Mouse (Mus musculus) frontal cortex, postnatal 14 days (tissue): ENCODE data around the gene Akap6.

Experiments
- DNase-seq, 2 experiments: peaks; one replicate each; pipeline ENCODE4 v3.0.0; 2022; ENCODE audit warnings: low spot score in 2 of 2

Gene Akap6

GRCm38 (mm10) chr12:52781066-52781465 lies 81.9 kb downstream of the Akap6 start:
- no peak for DNase-seq

GRCm38 (mm10) chr12:52782902-52783441 lies 83.8 kb downstream of the Akap6 start:
- no peak for DNase-seq

- DNase-seq = no peak
These were observed 86.0 kb downstream of the Akap6 start for GRCm38 (mm10) chr12:52785217-52785616.

GRCm38 (mm10) chr12:52790350-52790768 lies 91.2 kb downstream of the Akap6 start:
- DNase-seq = no peak

GRCm38 (mm10) chr12:52794131-52794530 lies 94.9 kb downstream of the Akap6 start:
- DNase-seq = no peak

GRCm38 (mm10) chr12:52795551-52796470 lies 96.6 kb downstream of the Akap6 start:
- no peak for DNase-seq

GRCm38 (mm10) chr12:52796471-52796795 lies 97.2 kb downstream of the Akap6 start:
- DNase-seq = no peak

- no peak for DNase-seq
These were observed 100.5 kb downstream of the Akap6 start for GRCm38 (mm10) chr12:52799717-52800116.

- DNase-seq = no peak
These were observed 107.1 kb downstream of the Akap6 start for GRCm38 (mm10) chr12:52806273-52806672.

GRCm38 (mm10) chr12:52818588-52818987 lies 119.4 kb downstream of the Akap6 start:
- DNase-seq = peak; percentile 17 to 19

GRCm38 (mm10) chr12:52824774-52825173 lies 125.6 kb downstream of the Akap6 start:
- no peak for DNase-seq

- no peak for DNase-seq
These were observed 130.0 kb downstream of the Akap6 start for GRCm38 (mm10) chr12:52828944-52829736.

GRCm38 (mm10) chr12:52831782-52832181 lies 132.6 kb downstream of the Akap6 start:
- no peak for DNase-seq

- peak in 1 of 2 experiments; percentile 64 for DNase-seq
These were observed 133.0 kb downstream of the Akap6 start for GRCm38 (mm10) chr12:52832230-52832629.

GRCm38 (mm10) chr12:52833141-52833540 lies 134.0 kb downstream of the Akap6 start:
- DNase-seq = no peak

- DNase-seq = no peak
These were observed 134.9 kb downstream of the Akap6 start for GRCm38 (mm10) chr12:52834074-52834473.

GRCm38 (mm10) chr12:52834781-52835279 lies 135.6 kb downstream of the Akap6 start:
- no peak for DNase-seq

GRCm38 (mm10) chr12:52835291-52835742 lies 136.1 kb downstream of the Akap6 start:
- no peak for DNase-seq

GRCm38 (mm10) chr12:52835914-52836546 lies 136.8 kb downstream of the Akap6 start:
- no peak for DNase-seq

GRCm38 (mm10) chr12:52845982-52846381 lies 146.8 kb downstream of the Akap6 start:
- no peak for DNase-seq

- no peak for DNase-seq
These were observed 147.8 kb downstream of the Akap6 start for GRCm38 (mm10) chr12:52847020-52847419.
